Mouse (Mus musculus): ENCODE results near the gene Nipbl. TPM values are rescaled to one million over a fixed set of nuclear protein-coding genes. Genes with fewer than 3 reads are reported as not detected.

Nipbl gene
- polyA plus RNA-seq, 1 experiment = 2.9 TPM

GRCm38 (mm10) chr15:8455486-8455885 is 11.2 kb upstream of the Nipbl start:
- no peaks in the 10 kb centered on the region for H3K36me3 ChIP-seq (ENCODE audit: control insufficient read depth, insufficient read depth, low read length)
- H3K27me3 ChIP-seq (ENCODE audit: control insufficient read depth, insufficient read depth, low read length) = no peaks in the 10 kb centered on the region
- TF ChIP-seq POLR2A (IDR thresholded peaks at IDR 0.05; ENCODE audit: low read depth, low read length) (no peak), CTCF (IDR thresholded peaks at IDR 0.05; ENCODE audit: extremely low read depth, insufficient read length, insufficient replicate concordance, low read depth, low read length) (no peak)
- no peak overlapping the region for H3K4me3 ChIP-seq (ENCODE audit: low read depth, low read length)
- WGBS = 74% methylated on average over 2 of the region's 2 CpGs
- H3K27ac ChIP-seq (ENCODE audit: insufficient read depth, low read depth, low read length) = no peak overlapping the region
- H3K4me1 ChIP-seq (ENCODE audit: control insufficient read depth, insufficient read depth, insufficient read length, low read length) = no peaks in the 10 kb centered on the region

GRCm38 (mm10) chr15:8451071-8451470 is 6.8 kb upstream of the Nipbl start:
- TF ChIP-seq CTCF (IDR thresholded peaks at IDR 0.05; ENCODE audit: extremely low read depth, insufficient read length, insufficient replicate concordance, low read depth, low read length) (no peak), POLR2A (IDR thresholded peaks at IDR 0.05; ENCODE audit: low read depth, low read length) (no peak)
- no peaks in the 10 kb centered on the region for H3K27me3 ChIP-seq (ENCODE audit: control insufficient read depth, insufficient read depth, low read length)
- peaks cover 4% of the 10 kb centered on the region; the same call in 1 of the 2 replicates for H3K4me1 ChIP-seq (ENCODE audit: control insufficient read depth, insufficient read depth, insufficient read length, low read length)
- H3K27ac ChIP-seq (ENCODE audit: insufficient read depth, low read depth, low read length) = no peak overlapping the region
- no peaks in the 10 kb centered on the region for H3K36me3 ChIP-seq (ENCODE audit: control insufficient read depth, insufficient read depth, low read length)
- H3K4me3 ChIP-seq (ENCODE audit: low read depth, low read length) = no peak overlapping the region
- WGBS = 31% methylated on average over 3 of the region's 3 CpGs

GRCm38 (mm10) chr15:8447193-8447767 is 3.0 kb upstream of the Nipbl start:
- no peaks in the 10 kb centered on the region for H3K36me3 ChIP-seq (ENCODE audit: control insufficient read depth, insufficient read depth, low read length)
- WGBS = 19% methylated on average over 8 of the region's 8 CpGs
- H3K27ac ChIP-seq (ENCODE audit: insufficient read depth, low read depth, low read length) = peak overlapping the region; percentile 53; the same call in 1 of the 2 replicates
- peaks cover 4% of the 10 kb centered on the region; the same call in 1 of the 2 replicates for H3K4me1 ChIP-seq (ENCODE audit: control insufficient read depth, insufficient read depth, insufficient read length, low read length)
- H3K4me3 ChIP-seq (ENCODE audit: low read depth, low read length) = no peak overlapping the region
- TF ChIP-seq CTCF (IDR thresholded peaks at IDR 0.05; ENCODE audit: extremely low read depth, insufficient read length, insufficient replicate concordance, low read depth, low read length) = no peak
- TF ChIP-seq POLR2A (IDR thresholded peaks at IDR 0.05; ENCODE audit: low read depth, low read length) = no peak
- H3K27me3 ChIP-seq (ENCODE audit: control insufficient read depth, insufficient read depth, low read length) = no peaks in the 10 kb centered on the region

- TF ChIP-seq CTCF (IDR thresholded peaks at IDR 0.05; ENCODE audit: extremely low read depth, insufficient read length, insufficient replicate concordance, low read depth, low read length) (no peak), POLR2A (IDR thresholded peaks at IDR 0.05; ENCODE audit: low read depth, low read length) (no peak)
- WGBS = 1% methylated on average over 6 of the region's 6 CpGs
- Histone ChIP-seq H3K36me3 (ENCODE audit: control insufficient read depth, insufficient read depth, low read length) (no peaks in the 10 kb centered on the region), H3K27ac (ENCODE audit: insufficient read depth, low read depth, low read length) (peak overlapping the region; percentile 90), H3K27me3 (ENCODE audit: control insufficient read depth, insufficient read depth, low read length) (no peaks in the 10 kb centered on the region), H3K4me1 (ENCODE audit: control insufficient read depth, insufficient read depth, insufficient read length, low read length) (peaks cover 4% of the 10 kb centered on the region; the same call in 1 of the 2 replicates), H3K4me3 (ENCODE audit: low read depth, low read length) (no peak overlapping the region; the same call in 1 of the 2 replicates)
Measured at GRCm38 (mm10) chr15:8446435-8446834, 2.2 kb upstream of the Nipbl start.

GRCm38 (mm10) chr15:8445951-8446419 is 1.7 kb upstream of the Nipbl start:
- Histone ChIP-seq H3K27me3 (ENCODE audit: control insufficient read depth, insufficient read depth, low read length) (no peaks in the 10 kb centered on the region), H3K4me1 (ENCODE audit: control insufficient read depth, insufficient read depth, insufficient read length, low read length) (peaks cover 4% of the 10 kb centered on the region; the same call in 1 of the 2 replicates), H3K27ac (ENCODE audit: insufficient read depth, low read depth, low read length) (peak overlapping the region; percentile 90), H3K36me3 (ENCODE audit: control insufficient read depth, insufficient read depth, low read length) (no peaks in the 10 kb centered on the region), H3K4me3 (ENCODE audit: low read depth, low read length) (peak overlapping the region; percentile 79)
- TF ChIP-seq POLR2A (IDR thresholded peaks at IDR 0.05; ENCODE audit: low read depth, low read length) (peak; percentile 33; the same call in 1 of the 2 replicates), CTCF (IDR thresholded peaks at IDR 0.05; ENCODE audit: extremely low read depth, insufficient read length, insufficient replicate concordance, low read depth, low read length) (no peak)
- WGBS = under 1% methylated on average over 19 of the region's 19 CpGs

- Histone ChIP-seq H3K27me3 (ENCODE audit: control insufficient read depth, insufficient read depth, low read length) (no peaks in the 10 kb centered on the region), H3K4me3 (ENCODE audit: low read depth, low read length) (peak overlapping the region; percentile 88), H3K27ac (ENCODE audit: insufficient read depth, low read depth, low read length) (peak overlapping the region; percentile 91), H3K36me3 (ENCODE audit: control insufficient read depth, insufficient read depth, low read length) (no peaks in the 10 kb centered on the region), H3K4me1 (ENCODE audit: control insufficient read depth, insufficient read depth, insufficient read length, low read length) (peaks cover 4% of the 10 kb centered on the region; the same call in 1 of the 2 replicates)
- TF ChIP-seq CTCF (IDR thresholded peaks at IDR 0.05; ENCODE audit: extremely low read depth, insufficient read length, insufficient replicate concordance, low read depth, low read length) (peak; percentile 85), POLR2A (IDR thresholded peaks at IDR 0.05; ENCODE audit: low read depth, low read length) (peak; percentile 39; the same call in 1 of the 2 replicates)
- WGBS = under 1% methylated on average over 57 of the region's 57 CpGs
Measured at GRCm38 (mm10) chr15:8444890-8445597, 781 bp upstream of the Nipbl start.

Data from small intestine, adult 2 months (tissue).